7 mouse cellular contexts compared by ENCODE assay signal in the genomic region with DNA sequence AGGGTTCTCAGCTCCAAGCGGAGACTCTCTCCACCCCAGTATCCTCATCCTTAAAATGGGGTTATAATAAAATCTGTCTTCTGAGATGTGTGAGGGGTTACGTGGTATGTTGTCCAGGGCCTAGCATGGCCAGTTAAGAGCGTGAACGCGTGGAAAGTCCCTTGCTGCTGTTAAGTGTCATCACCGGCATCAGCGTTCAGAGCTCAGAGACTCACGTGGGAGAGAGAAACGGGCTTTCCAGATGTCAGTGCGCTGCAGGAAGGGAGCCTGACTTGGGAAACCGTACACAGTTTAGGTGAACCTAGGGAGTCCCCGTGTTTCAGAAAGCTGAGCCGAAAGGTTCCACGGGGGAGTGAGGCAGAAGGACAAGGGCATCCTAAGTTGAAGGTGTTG. TPM values are rescaled to one million over a fixed set of nuclear protein-coding genes. Genes with fewer than 3 reads are reported as not detected.
A peak's percentile ranks its signal among the peaks of the same experiment; 100 is the strongest.
DNase-seq lines count a peak whose midpoint lies in the region; ATAC-seq and TF ChIP-seq lines count a peak whose summit lies in the region.

No protein-coding gene starts in this region.

- peaks cover 4% of the 10 kb centered on the region; the same call in 1 of the 2 replicates for H3K4me1 ChIP-seq in spleen, adult 2 months (ENCODE audit: control insufficient read depth, insufficient read depth, insufficient read length)
- peaks cover 15% of the 10 kb centered on the region for H3K4me1 ChIP-seq in embryonic facial prominence, embryonic 14.5 days (ENCODE audit: control insufficient read depth, insufficient read depth, low read length)
- H3K4me1 ChIP-seq in limb, embryonic 11.5 days (ENCODE audit: control insufficient read depth, insufficient read depth, low read length), result peaks cover 8% of the 10 kb centered on the region

- 0 out of 2 replicates have a peak, but pooled peaks have one; percentile 2 for ATAC-seq in embryonic facial prominence, embryonic 14.5 days (ENCODE audit: low read depth)
- 0 out of 2 replicates have a peak, but pooled peaks have one; percentile 22 for ATAC-seq in limb, embryonic 11.5 days (ENCODE audit: insufficient number of reproducible peaks, low FRiP score, low TSS enrichment, low read depth)

- H3K9me3 ChIP-seq in embryonic facial prominence, embryonic 14.5 days (ENCODE audit: control insufficient read depth, low read length), result no peaks in the 10 kb centered on the region
- H3K9me3 ChIP-seq in limb, embryonic 11.5 days (ENCODE audit: control insufficient read depth, low read length), result no peaks in the 10 kb centered on the region

- peak overlapping the region; percentile 90 for H3K4me2 ChIP-seq in embryonic facial prominence, embryonic 14.5 days (ENCODE audit: low read depth, low read length)
- H3K4me2 ChIP-seq in limb, embryonic 11.5 days (ENCODE audit: low read depth, severe bottlenecking), result peak overlapping the region; percentile 88

- no peak for TF ChIP-seq CTCF in spleen, adult 2 months (IDR thresholded peaks at IDR 0.05; ENCODE audit: extremely low read depth, insufficient read depth, insufficient read length, insufficient replicate concordance)

- peak overlapping the region; percentile 90 for H3K4me3 ChIP-seq in spleen, adult 2 months (ENCODE audit: extremely low read depth, insufficient read depth, insufficient read length)
- H3K4me3 ChIP-seq in embryonic facial prominence, embryonic 14.5 days (ENCODE audit: low read depth, low read length), result peak overlapping the region; percentile 98
- H3K4me3 ChIP-seq in limb, embryonic 11.5 days (ENCODE audit: low read depth, low read length), result peak overlapping the region; percentile 73

- DNase-seq in spleen, adult 2 months (ENCODE audit: low read depth in 1 of 2, low spot score in 2 of 2), result no peak
- DNase-seq in spleen, adult 12 weeks (ENCODE audit: low spot score), result no peak
- no peak for DNase-seq in embryonic facial prominence, embryonic 14.5 days (ENCODE audit: low spot score)
- no peak for DNase-seq in limb, embryonic 11.5 days (ENCODE audit: low spot score)
- peak; percentile 41 for DNase-seq in splenic B cell, adult 2 months (ENCODE audit: low read depth, low spot score)
- DNase-seq in thymus, postnatal 25 days, result no peak
- DNase-seq in spleen, postnatal 10 days (ENCODE audit: low spot score in 2 of 2), result no peak

- H3K9ac ChIP-seq in embryonic facial prominence, embryonic 14.5 days (ENCODE audit: low read depth, low read length), result peak overlapping the region; percentile 96
- H3K9ac ChIP-seq in limb, embryonic 11.5 days (ENCODE audit: low read length), result peak overlapping the region; percentile 93

- 21% methylated on average over 14 of the region's 14 CpGs for WGBS in spleen, adult 2 months
- 13% methylated on average over 14 of the region's 14 CpGs for WGBS in embryonic facial prominence, embryonic 14.5 days
- WGBS in limb, embryonic 11.5 days, result 19% methylated on average over 14 of the region's 14 CpGs

- TF ChIP-seq POLR2A in spleen, adult 2 months (IDR thresholded peaks at IDR 0.05; ENCODE audit: low read depth, low read length), result no peak

- peaks cover 3% of the 10 kb centered on the region; the same call in 1 of the 2 replicates for H3K36me3 ChIP-seq in spleen, adult 2 months (ENCODE audit: control insufficient read depth, insufficient read depth, low read length)
- peaks cover 30% of the 10 kb centered on the region for H3K36me3 ChIP-seq in embryonic facial prominence, embryonic 14.5 days (ENCODE audit: control insufficient read depth, insufficient read depth, low read length)
- H3K36me3 ChIP-seq in limb, embryonic 11.5 days (ENCODE audit: control insufficient read depth, insufficient read depth, low read length), result peaks cover 11% of the 10 kb centered on the region
- no peaks in the 10 kb centered on the region; the same call in 1 of the 2 replicates for H3K36me3 ChIP-seq in splenic B cell, adult 2 months (ENCODE audit: control insufficient read depth, insufficient read depth, low read length, poor library complexity, severe bottlenecking)

- no peaks in the 10 kb centered on the region for H3K27me3 ChIP-seq in spleen, adult 2 months (ENCODE audit: control insufficient read depth, insufficient read depth, low read length)
- no peaks in the 10 kb centered on the region for H3K27me3 ChIP-seq in embryonic facial prominence, embryonic 14.5 days (replicated peaks; ENCODE audit: control insufficient read depth, insufficient read depth, low read length)
- H3K27me3 ChIP-seq in limb, embryonic 11.5 days (ENCODE audit: control insufficient read depth, insufficient read depth, low read length), result no peaks in the 10 kb centered on the region
- H3K27me3 ChIP-seq in splenic B cell, adult 2 months (ENCODE audit: control insufficient read depth, insufficient read depth, low read length, poor library complexity, severe bottlenecking), result no peaks in the 10 kb centered on the region; the same call in 1 of the 2 replicates

- no peak overlapping the region for H3K27ac ChIP-seq in spleen, adult 2 months (ENCODE audit: insufficient read depth, low read length)
- H3K27ac ChIP-seq in embryonic facial prominence, embryonic 14.5 days (replicated peaks; ENCODE audit: low read depth, low read length), result peak overlapping the region; percentile 70; the same call in 1 of the 2 replicates
- no peak overlapping the region for H3K27ac ChIP-seq in limb, embryonic 11.5 days (replicated peaks; ENCODE audit: low read depth, low read length)

RNA-seq across cellular contexts. Expression of gene Zbtb17, which starts 0.9 kb away (rescaled TPM):
- 35.0 and 45.2 TPM in 2 replicates for polyA plus RNA-seq in spleen, adult 2 months (2012; rRNA removed)
- polyA plus RNA-seq in embryonic facial prominence, embryonic 14.5 days (2014; fragmentation: Nextera tagmentation; extraction: Ambion mirVana), result 22.0 and 28.7 TPM in 2 replicates
- 44.2 and 49.2 TPM in 2 replicates for polyA plus RNA-seq in limb, embryonic 11.5 days (2014; fragmentation: Nextera tagmentation; extraction: Ambion mirVana)

RNA-seq across cellular contexts. Expression of gene Srarp, which starts 9.4 kb away (rescaled TPM):
- not detected in 2 replicates for polyA plus RNA-seq in spleen, adult 2 months (2012; rRNA removed)
- polyA plus RNA-seq in embryonic facial prominence, embryonic 14.5 days (2014; fragmentation: Nextera tagmentation; extraction: Ambion mirVana), result not detected in 2 replicates
- polyA plus RNA-seq in limb, embryonic 11.5 days (2014; fragmentation: Nextera tagmentation; extraction: Ambion mirVana), result not detected in 2 replicates

RNA-seq across cellular contexts. Expression of gene Hspb7, which starts 24.7 kb away (rescaled TPM):
- polyA plus RNA-seq in spleen, adult 2 months (2012; rRNA removed), result 2.4 and 2.5 TPM in 2 replicates
- polyA plus RNA-seq in embryonic facial prominence, embryonic 14.5 days (2014; fragmentation: Nextera tagmentation; extraction: Ambion mirVana), result 3.4 and 8.8 TPM in 2 replicates
- polyA plus RNA-seq in limb, embryonic 11.5 days (2014; fragmentation: Nextera tagmentation; extraction: Ambion mirVana), result 0.34 and 0.41 TPM in 2 replicates

RNA-seq across cellular contexts. Expression of gene Clcnkb, which starts 29.5 kb away (rescaled TPM):
- polyA plus RNA-seq in spleen, adult 2 months (2012; rRNA removed), result 0.07 TPM in 1 of 2 replicates, not detected in the other
- not detected in 2 replicates for polyA plus RNA-seq in embryonic facial prominence, embryonic 14.5 days (2014; fragmentation: Nextera tagmentation; extraction: Ambion mirVana)
- not detected in 2 replicates for polyA plus RNA-seq in limb, embryonic 11.5 days (2014; fragmentation: Nextera tagmentation; extraction: Ambion mirVana)

RNA-seq across cellular contexts. Expression of gene Clcnka, which starts 46.8 kb away (rescaled TPM):
- polyA plus RNA-seq in spleen, adult 2 months (2012; rRNA removed), result 0.32 TPM in 1 of 2 replicates, not detected in the other
- 1.2 and 1.3 TPM in 2 replicates for polyA plus RNA-seq in embryonic facial prominence, embryonic 14.5 days (2014; fragmentation: Nextera tagmentation; extraction: Ambion mirVana)
- polyA plus RNA-seq in limb, embryonic 11.5 days (2014; fragmentation: Nextera tagmentation; extraction: Ambion mirVana), result 0.21 and 0.33 TPM in 2 replicates
